Mouse (Mus musculus): ENCODE results near the gene Msrb2.

DNA sequence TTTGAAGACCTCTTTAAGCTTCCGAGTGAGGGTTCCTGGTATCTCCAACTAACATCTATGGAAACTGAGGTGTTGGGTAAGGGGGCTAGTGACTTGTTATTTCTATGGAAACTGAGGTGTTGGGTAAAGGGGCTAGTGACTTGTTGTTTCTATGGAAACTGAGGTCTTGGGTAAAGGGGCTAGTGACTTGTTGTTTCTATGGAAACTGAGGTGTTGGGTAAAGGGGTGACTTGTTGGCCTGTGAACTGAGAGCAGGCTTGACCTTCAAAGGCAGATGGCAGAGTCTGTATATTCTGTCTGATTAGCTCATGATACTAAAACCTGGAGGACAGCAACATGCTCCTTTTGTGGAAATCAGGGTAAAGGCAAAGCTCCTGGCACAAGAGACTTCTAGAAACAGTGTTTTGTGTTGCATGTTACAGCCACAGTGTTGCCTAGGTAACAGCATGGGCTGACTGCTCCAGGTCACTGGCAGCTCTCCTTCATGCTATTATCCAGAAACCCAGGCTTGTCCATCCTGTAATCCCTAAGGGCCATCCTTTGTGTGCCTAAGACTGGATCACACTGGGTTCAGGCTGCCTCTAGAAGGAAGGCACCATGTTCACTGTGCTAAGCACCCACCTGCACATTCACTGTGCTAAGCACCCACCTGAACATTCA, 48.6 kb downstream of the Msrb2 start:
- TF ChIP-seq CTCF (IDR thresholded peaks at IDR 0.05), result no peak
- TF ChIP-seq EP300 (IDR thresholded peaks at IDR 0.05), result no peak

All from lung, postnatal 0 days (tissue).